Mouse (Mus musculus) limb, embryonic 11.5 days (tissue): ENCODE measurements at regions not wholly inside any gene's neighbourhood (a gene's known extent, or its start where the extent isn't known, plus 50 kb on each side); places are given as distances from the start of the nearest gene placed in this dataset.
A peak's percentile ranks its signal among the peaks of the same experiment; 100 is the strongest.

Experiments
- ATAC-seq: fragments of 200-750 bp; cut with Nextera tagmentation; 2 replicates; pipeline ENCODE4 v1.8.0; 2017; ENCODE audit warnings: low read depth; ENCODE audit not compliant: insufficient number of reproducible peaks, low FRiP score, low TSS enrichment
- DNase-seq: peaks from one replicate; pipeline ENCODE4 v3.0.0-alpha.2; 2015; ENCODE audit warnings: low spot score
- H3K27ac ChIP-seq: fragments of 300-500 bp; sonication (generic); replicated peaks from 2 replicates; pipeline ENCODE4 v1.5.1; 2014; ENCODE audit warnings: low read depth, mild to moderate bottlenecking, low read length
- H3K27me3 ChIP-seq: fragments of 300-500 bp; sonication (generic); 2 replicates; pipeline ENCODE4 v1.6.1; 2014; ENCODE audit warnings: mild to moderate bottlenecking, low read length, mixed read lengths; ENCODE audit not compliant: control insufficient read depth, insufficient read depth
- H3K36me3 ChIP-seq: fragments of 300-500 bp; sonication (generic); 2 replicates; pipeline ENCODE4 v1.6.1; 2014; ENCODE audit warnings: mild to moderate bottlenecking, low read length, moderate library complexity, mixed read lengths; ENCODE audit not compliant: control insufficient read depth, insufficient read depth
- H3K4me1 ChIP-seq: fragments of 300-500 bp; sonication (generic); 2 replicates; pipeline ENCODE4 v1.6.1; 2014; ENCODE audit warnings: low read length, mixed read lengths; ENCODE audit not compliant: control insufficient read depth, insufficient read depth
- H3K4me2 ChIP-seq: fragments of 300-500 bp; sonication (generic); 2 replicates; pipeline ENCODE4 v1.6.1; 2014; ENCODE audit warnings: low read depth, mild to moderate bottlenecking, moderate library complexity; ENCODE audit not compliant: severe bottlenecking
- H3K4me3 ChIP-seq: fragments of 300-500 bp; sonication (generic); 2 replicates; pipeline ENCODE4 v1.5.1; 2014; ENCODE audit warnings: low read depth, low read length
- H3K9ac ChIP-seq: fragments of 300-500 bp; sonication (generic); 2 replicates; pipeline ENCODE4 v1.6.1; 2014; ENCODE audit warnings: mild to moderate bottlenecking, low read length
- H3K9me3 ChIP-seq: fragments of 300-500 bp; sonication (generic); 2 replicates; pipeline ENCODE4 v1.6.1; 2016; ENCODE audit warnings: low read length; ENCODE audit not compliant: control insufficient read depth
- WGBS: fragments of 180-500 bp; shearing (Covaris S2); extraction: QIAGEN DNeasy Blood & Tissue Kit; methylation state at CpG from one replicate; pipeline ENCODE4 v1.1.7; 2014; 5-methylcytosine and 5-hydroxymethylcytosine counted together

GRCm38 (mm10) chr1:76039029-76039655, 493.1 kb downstream of the Slc4a3 start:
- Histone ChIP-seq H3K9me3 (no peaks in the 10 kb centered on the region), H3K4me1 (no peaks in the 10 kb centered on the region), H3K9ac (no peak overlapping the region), H3K36me3 (no peaks in the 10 kb centered on the region), H3K4me2 (no peak overlapping the region), H3K27me3 (no peaks in the 10 kb centered on the region), H3K4me3 (no peak overlapping the region), H3K27ac (no peak overlapping the region)
- ATAC-seq (no peak), DNase-seq (peak; percentile 31)
- 52% methylated on average over 4 of the region's 4 CpGs for WGBS

- Histone ChIP-seq H3K27me3 (no peaks in the 10 kb centered on the region), H3K4me1 (no peaks in the 10 kb centered on the region), H3K36me3 (no peaks in the 10 kb centered on the region), H3K9me3 (no peaks in the 10 kb centered on the region), H3K9ac (no peak overlapping the region), H3K4me3 (no peak overlapping the region), H3K27ac (no peak overlapping the region), H3K4me2 (no peak overlapping the region)
- no peak for ATAC-seq
- 80% methylated on average over 4 of the region's 4 CpGs for WGBS
- no peak for DNase-seq
These were observed 493.6 kb downstream of the Slc4a3 start for GRCm38 (mm10) chr1:76039661-76040060.

GRCm38 (mm10) chr1:76050264-76050663, 504.2 kb downstream of the Slc4a3 start:
- no peak for ATAC-seq
- WGBS: 48% methylated on average over 1 of the region's 1 CpGs
- H3K27ac ChIP-seq: peak overlapping the region; percentile 36; the same call in 1 of the 2 replicates

GRCm38 (mm10) chr1:76053378-76054171, 507.5 kb downstream of the Slc4a3 start:
- H3K9ac ChIP-seq: no peak overlapping the region
- no peak overlapping the region for H3K27ac ChIP-seq
- H3K9me3 ChIP-seq: no peaks in the 10 kb centered on the region
- no peaks in the 10 kb centered on the region for H3K27me3 ChIP-seq
- H3K4me3 ChIP-seq: no peak overlapping the region
- H3K4me2 ChIP-seq: no peak overlapping the region
- 78% methylated on average over 10 of the region's 10 CpGs for WGBS
- DNase-seq (no peak), ATAC-seq (no peak)
- H3K4me1 ChIP-seq: peaks cover 9% of the 10 kb centered on the region
- H3K36me3 ChIP-seq: no peaks in the 10 kb centered on the region

More at GRCm38 (mm10) chr1:76050264-76050663, 504.2 kb downstream of the Slc4a3 start:
- H3K36me3 ChIP-seq: no peaks in the 10 kb centered on the region
- H3K4me1 ChIP-seq: peaks cover 9% of the 10 kb centered on the region
- H3K4me3 ChIP-seq: no peak overlapping the region
- H3K4me2 ChIP-seq: no peak overlapping the region
- H3K27me3 ChIP-seq: no peaks in the 10 kb centered on the region
- DNase-seq: no peak
- no peak overlapping the region for H3K9ac ChIP-seq
- H3K9me3 ChIP-seq: no peaks in the 10 kb centered on the region

GRCm38 (mm10) chr1:76065783-76066182, 519.7 kb downstream of the Slc4a3 start:
- Histone ChIP-seq H3K9ac (no peak overlapping the region), H3K9me3 (no peaks in the 10 kb centered on the region), H3K4me1 (peaks cover 14% of the 10 kb centered on the region; the same call in 1 of the 2 replicates), H3K27me3 (no peaks in the 10 kb centered on the region), H3K4me2 (no peak overlapping the region), H3K36me3 (no peaks in the 10 kb centered on the region), H3K4me3 (no peak overlapping the region), H3K27ac (peak overlapping the region; percentile 43; the same call in 1 of the 2 replicates)
- DNase-seq (peak; percentile 61), ATAC-seq (peak; percentile 85)
- 29% methylated on average over 6 of the region's 6 CpGs for WGBS

- Histone ChIP-seq H3K9me3 (no peaks in the 10 kb centered on the region), H3K4me3 (no peak overlapping the region), H3K27me3 (no peaks in the 10 kb centered on the region), H3K4me1 (peaks cover 17% of the 10 kb centered on the region), H3K9ac (no peak overlapping the region), H3K36me3 (no peaks in the 10 kb centered on the region), H3K4me2 (no peak overlapping the region), H3K27ac (no peak overlapping the region)
- DNase-seq (no peak), ATAC-seq (no peak)
- 85% methylated on average over 16 of the region's 16 CpGs for WGBS
These were observed 524.8 kb downstream of the Slc4a3 start for GRCm38 (mm10) chr1:76070831-76071321.

- DNase-seq: no peak
These were observed 529.1 kb downstream of the Slc4a3 start for GRCm38 (mm10) chr1:76075213-76075612.

GRCm38 (mm10) chr1:76075685-76076455, 529.8 kb downstream of the Slc4a3 start:
- H3K27ac ChIP-seq: no peak overlapping the region
- H3K9ac ChIP-seq: no peak overlapping the region
- no peaks in the 10 kb centered on the region for H3K9me3 ChIP-seq
- H3K27me3 ChIP-seq: no peaks in the 10 kb centered on the region
- H3K4me1 ChIP-seq: peaks cover 16% of the 10 kb centered on the region
- H3K4me2 ChIP-seq: no peak overlapping the region
- ATAC-seq (no peak), DNase-seq (no peak)
- no peaks in the 10 kb centered on the region for H3K36me3 ChIP-seq
- 38% methylated on average over 10 of the region's 10 CpGs for WGBS
- no peak overlapping the region for H3K4me3 ChIP-seq

More at GRCm38 (mm10) chr1:76075213-76075612, 529.1 kb downstream of the Slc4a3 start:
- no peaks in the 10 kb centered on the region for H3K9me3 ChIP-seq
- H3K4me1 ChIP-seq: peaks cover 16% of the 10 kb centered on the region
- no peak for ATAC-seq
- H3K27ac ChIP-seq: no peak overlapping the region
- no peak overlapping the region for H3K4me2 ChIP-seq
- H3K9ac ChIP-seq: no peak overlapping the region
- no peaks in the 10 kb centered on the region for H3K36me3 ChIP-seq
- no peak overlapping the region for H3K4me3 ChIP-seq
- WGBS: 71% methylated on average over 3 of the region's 3 CpGs
- no peaks in the 10 kb centered on the region for H3K27me3 ChIP-seq
